Mouse (Mus musculus) liver, adult 2 months (tissue): ENCODE results near the gene Lmf1. TPM values are rescaled to one million over a fixed set of nuclear protein-coding genes. Genes with fewer than 3 reads are reported as not detected.

Source experiments
- DNase-seq: peaks from one replicate; pipeline ENCODE4 v3.0.0-alpha.2; 2011; ENCODE audit warnings: low read depth, low spot score; ENCODE audit errors: extremely low read depth
- H3K27ac ChIP-seq: fragments of 200-500 bp; replicated peaks from 2 replicates; pipeline ENCODE4 v1.5.1; 2012; ENCODE audit warnings: low read depth, mild to moderate bottlenecking, control low read depth, inconsistent platforms, low read length; ENCODE audit not compliant: insufficient read depth
- H3K27me3 ChIP-seq: fragments of 200-500 bp; 2 replicates; pipeline ENCODE4 v1.6.1; 2012; ENCODE audit warnings: mild to moderate bottlenecking, moderate library complexity, low read length, inconsistent platforms; ENCODE audit not compliant: control insufficient read depth, insufficient read depth
- H3K36me3 ChIP-seq: fragments of 200-500 bp; 2 replicates; pipeline ENCODE4 v1.6.1; 2012; ENCODE audit warnings: low read length, inconsistent platforms; ENCODE audit not compliant: control insufficient read depth, insufficient read depth
- H3K4me1 ChIP-seq: fragments of 200-500 bp; 2 replicates; pipeline ENCODE4 v1.6.1; 2011; ENCODE audit warnings: low read length; ENCODE audit not compliant: control insufficient read depth, insufficient read depth
- H3K4me3 ChIP-seq: fragments of 200-500 bp; 2 replicates; pipeline ENCODE4 v1.5.1; 2011; ENCODE audit warnings: low read depth, mild to moderate bottlenecking, control low read depth, low read length, moderate library complexity; ENCODE audit not compliant: insufficient read depth
- H3K79me2 ChIP-seq: fragments of 200-500 bp; 2 replicates; pipeline ENCODE4 v1.6.1; 2012; ENCODE audit warnings: inconsistent platforms, mild to moderate bottlenecking, low read length, moderate library complexity; ENCODE audit not compliant: control insufficient read depth, insufficient read depth
- H3K9ac ChIP-seq: fragments of 200-500 bp; 2 replicates; pipeline ENCODE4 v1.6.1; 2012; ENCODE audit warnings: low read depth, mild to moderate bottlenecking, control low read depth, inconsistent platforms, low read length
- CTCF ChIP-seq: fragments of 200-500 bp; IDR thresholded peaks from 2 replicates; pipeline ENCODE4 v1.5.1; 2011; ENCODE audit warnings: low read depth, low read length, control low read depth
- POLR2A ChIP-seq: fragments of 200-500 bp; IDR thresholded peaks from 2 replicates; pipeline ENCODE4 v1.6.1; 2011; ENCODE audit warnings: low read length, control low read depth; ENCODE audit not compliant: insufficient read depth; ENCODE audit errors: extremely low read depth
- WGBS: fragments of 180-500 bp; shearing (Covaris S2); methylation state at CpG from one replicate; pipeline ENCODE4 v1.1.7; 2018; 5-methylcytosine and 5-hydroxymethylcytosine counted together
- polyA plus RNA-seq: library from polyadenylated mRNA; depleted of rRNA; stranded (reverse); fragments of >200 nt; gene quantifications from 2 replicates; pipeline ENCODE4 v1.2.3, GENCODE M21; 2012
- total RNA-seq: library from RNA; depleted of rRNA; stranded (reverse); fragments of >200 nt; gene quantifications from 2 replicates; pipeline ENCODE4 v1.2.3, GENCODE M21; 2014

The Lmf1 gene
- total and polyA plus RNA-seq, 2 experiments, result 26.9 to 38.4 TPM

DNA sequence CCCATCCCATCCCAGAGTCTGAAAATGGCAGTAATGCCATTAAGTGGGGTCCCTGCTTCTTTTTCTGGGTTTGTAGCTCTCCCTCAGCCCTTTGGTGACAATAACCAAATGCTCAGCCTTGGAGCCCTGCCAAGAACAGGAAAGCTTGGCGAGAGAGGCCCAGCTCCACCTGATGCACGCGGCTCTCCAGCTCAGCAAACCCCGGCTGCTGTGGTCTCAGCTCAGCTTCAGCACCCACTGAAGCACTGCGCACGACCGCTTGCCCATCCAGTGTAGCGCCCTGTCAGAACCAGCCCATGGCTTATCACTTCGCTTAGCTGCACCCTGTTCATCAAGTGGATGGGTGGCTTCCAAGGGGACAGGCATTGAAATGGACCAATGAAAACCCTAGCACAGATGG is 31.3 kb downstream of the Lmf1 start:
- TF ChIP-seq POLR2A, result no peak
- TF ChIP-seq CTCF, result no peak
- no peaks in the 10 kb centered on the region for H3K27me3 ChIP-seq
- H3K4me3 ChIP-seq, result no peak overlapping the region
- 62% methylated on average over 9 of the region's 9 CpGs for WGBS
- no peak overlapping the region for H3K27ac ChIP-seq
- no peaks in the 10 kb centered on the region for H3K4me1 ChIP-seq
- H3K36me3 ChIP-seq, result peaks cover 6% of the 10 kb centered on the region; the same call in 1 of the 2 replicates
- H3K79me2 ChIP-seq, result no peaks in the 10 kb centered on the region; the same call in 1 of the 2 replicates
- DNase-seq, result no peak
- H3K9ac ChIP-seq, result no peak overlapping the region

DNA sequence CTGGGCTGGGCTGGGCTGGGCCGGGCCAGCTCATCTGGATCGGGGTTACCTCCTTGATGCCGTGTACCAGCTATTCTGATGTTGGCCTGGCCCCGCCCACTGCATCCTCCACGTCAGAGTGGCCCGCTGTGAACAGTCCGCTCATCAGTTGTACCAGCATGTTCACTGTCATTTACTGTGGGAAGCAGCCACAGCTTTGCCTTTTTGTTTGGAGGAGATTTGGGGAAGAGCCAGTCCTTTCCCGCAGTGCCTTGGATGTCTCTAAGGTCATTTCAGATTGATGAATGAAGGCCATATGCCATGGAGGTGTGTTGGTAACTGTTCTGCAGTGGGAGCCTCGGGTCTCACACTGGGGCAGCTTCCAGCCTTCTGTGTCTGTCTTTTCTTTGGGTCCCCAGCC is 33.7 kb downstream of the Lmf1 start:
- no peaks in the 10 kb centered on the region; the same call in 1 of the 2 replicates for H3K79me2 ChIP-seq
- H3K4me1 ChIP-seq, result no peaks in the 10 kb centered on the region
- no peaks in the 10 kb centered on the region for H3K27me3 ChIP-seq
- H3K9ac ChIP-seq, result no peak overlapping the region
- no peak for TF ChIP-seq CTCF
- TF ChIP-seq POLR2A, result no peak
- DNase-seq, result no peak
- 93% methylated on average over 9 of the region's 9 CpGs for whole genome bisulfite sequencing
- peaks cover 12% of the 10 kb centered on the region; the same call in 1 of the 2 replicates for H3K36me3 ChIP-seq
- no peak overlapping the region for H3K4me3 ChIP-seq
- H3K27ac ChIP-seq, result no peak overlapping the region

DNA sequence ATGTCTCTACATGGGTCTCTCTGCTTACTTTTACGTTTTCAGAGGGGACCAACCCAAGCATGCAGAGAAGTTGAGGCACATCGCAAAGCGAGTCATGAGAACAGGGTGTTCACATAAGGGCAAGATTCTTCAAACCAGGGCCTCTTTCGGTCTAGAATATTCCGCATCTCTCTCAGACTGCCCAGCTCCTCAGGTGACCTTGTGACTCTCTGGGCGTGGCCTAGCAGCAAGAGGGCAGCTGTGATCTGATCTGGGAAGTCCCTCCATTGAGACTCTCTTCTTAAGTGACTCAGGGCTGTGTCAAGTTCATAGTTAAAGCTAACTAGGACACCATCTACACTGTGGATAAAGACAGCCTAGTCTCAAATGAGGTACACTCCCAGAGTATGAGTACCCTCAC is 34.4 kb downstream of the Lmf1 start:
- DNase-seq, result no peak
- Histone ChIP-seq H3K9ac (no peak overlapping the region), H3K27ac (no peak overlapping the region), H3K27me3 (no peaks in the 10 kb centered on the region), H3K79me2 (no peaks in the 10 kb centered on the region; the same call in 1 of the 2 replicates), H3K4me1 (no peaks in the 10 kb centered on the region), H3K4me3 (no peak overlapping the region), H3K36me3 (peaks cover 12% of the 10 kb centered on the region; the same call in 1 of the 2 replicates)
- TF ChIP-seq POLR2A (no peak), CTCF (no peak)
- 97% methylated on average over 6 of the region's 6 CpGs for WGBS

DNA sequence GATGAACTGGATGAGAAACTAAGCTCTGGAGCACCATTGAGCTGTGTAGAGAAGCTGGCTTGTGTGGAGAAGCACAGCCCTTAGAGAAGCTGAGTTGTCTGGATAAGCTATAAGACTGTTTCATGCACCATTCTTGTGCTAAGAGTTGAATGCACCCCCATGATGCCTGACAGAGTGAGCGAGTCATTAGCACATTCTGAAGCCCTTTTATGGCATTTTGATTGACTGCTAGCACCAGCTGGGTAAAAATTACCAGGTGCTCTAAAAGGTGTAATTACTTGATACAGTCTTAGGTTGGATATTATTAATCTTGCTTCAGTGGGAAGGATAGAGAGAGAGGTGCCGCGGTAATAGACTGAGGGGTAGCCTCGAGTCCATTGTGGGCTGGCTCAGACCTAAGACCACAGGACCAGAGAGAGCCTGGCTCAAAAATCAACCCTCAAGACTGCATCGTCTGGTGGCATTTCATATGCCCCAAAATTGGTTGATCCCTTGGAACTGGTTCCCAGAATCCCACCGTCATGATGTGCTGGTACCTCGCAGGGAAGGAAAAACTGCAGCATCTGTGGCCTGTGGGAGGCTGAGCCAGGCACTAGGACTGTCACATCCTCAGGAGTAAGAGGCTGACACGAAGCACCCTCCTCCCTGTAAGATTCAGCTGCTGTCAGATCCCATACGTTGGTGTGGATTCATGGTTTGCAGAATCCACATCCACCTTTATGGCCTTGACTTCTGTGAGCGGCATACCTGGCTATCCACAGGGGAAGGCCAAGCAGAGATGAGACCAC is 36.0 kb downstream of the Lmf1 start:
- Histone ChIP-seq H3K27me3 (no peaks in the 10 kb centered on the region), H3K4me3 (no peak overlapping the region), H3K36me3 (peaks cover 12% of the 10 kb centered on the region; the same call in 1 of the 2 replicates), H3K79me2 (no peaks in the 10 kb centered on the region; the same call in 1 of the 2 replicates), H3K4me1 (no peaks in the 10 kb centered on the region), H3K27ac (no peak overlapping the region), H3K9ac (no peak overlapping the region)
- 92% methylated on average over 10 of the region's 10 CpGs for WGBS
- no peak for DNase-seq
- TF ChIP-seq CTCF, result no peak
- no peak for TF ChIP-seq POLR2A

DNA sequence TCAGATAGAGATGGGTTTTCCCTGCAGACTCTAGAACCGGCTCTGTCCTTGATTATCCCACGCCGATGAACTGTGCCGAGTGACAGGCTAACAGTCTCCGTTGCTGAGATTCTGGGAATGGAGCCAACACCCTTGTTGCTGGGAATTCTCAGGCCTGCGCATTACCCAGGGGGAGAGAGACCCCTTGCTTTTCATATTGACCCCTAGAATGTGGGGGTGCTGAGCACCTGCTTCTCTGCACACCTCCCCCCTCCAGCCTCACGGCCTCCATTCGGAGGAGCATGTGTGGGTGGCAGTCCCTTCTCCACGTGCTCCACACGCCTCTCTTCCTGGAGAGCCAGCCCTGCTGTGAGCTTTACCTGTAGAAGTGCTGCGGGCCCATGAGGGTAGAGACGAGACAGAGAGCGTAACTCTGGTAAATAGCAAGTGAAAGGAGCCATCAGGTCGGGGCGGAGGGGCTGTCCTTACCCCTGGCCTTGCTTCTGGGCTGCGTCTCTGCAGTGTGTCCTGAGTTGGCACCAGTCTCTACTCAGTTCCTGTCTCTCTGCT is 39.7 kb downstream of the Lmf1 start:
- Histone ChIP-seq H3K4me3 (no peak overlapping the region), H3K79me2 (no peaks in the 10 kb centered on the region), H3K27ac (no peak overlapping the region), H3K4me1 (no peaks in the 10 kb centered on the region), H3K27me3 (no peaks in the 10 kb centered on the region), H3K9ac (no peak overlapping the region), H3K36me3 (peaks cover 8% of the 10 kb centered on the region; the same call in 1 of the 2 replicates)
- 75% methylated on average over 16 of the region's 16 CpGs for WGBS
- DNase-seq, result no peak
- TF ChIP-seq CTCF (no peak), POLR2A (no peak)

DNA sequence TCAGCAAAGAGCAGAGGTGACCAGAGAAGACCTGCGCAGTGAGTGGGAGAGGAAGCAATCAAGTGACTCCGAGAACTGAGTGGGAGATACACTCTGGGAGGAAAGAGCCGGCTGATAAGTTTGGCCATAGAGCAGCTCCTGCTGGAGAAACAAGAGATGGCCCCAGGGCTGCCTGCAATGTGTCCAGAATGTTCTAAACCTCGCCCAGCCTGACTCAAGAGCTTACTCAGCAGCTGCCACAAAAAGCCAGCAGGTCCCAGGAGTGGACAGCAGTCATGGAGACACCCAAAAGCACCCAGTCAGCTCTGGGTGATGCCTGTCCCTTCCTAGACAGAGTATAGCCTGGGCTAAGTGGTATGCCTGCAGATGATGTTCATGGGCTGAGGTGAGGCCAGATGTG is 44.6 kb downstream of the Lmf1 start:
- no peaks in the 10 kb centered on the region for H3K27me3 ChIP-seq
- no peak overlapping the region for H3K27ac ChIP-seq
- H3K4me1 ChIP-seq, result no peaks in the 10 kb centered on the region
- 87% methylated on average over 4 of the region's 4 CpGs for WGBS
- H3K79me2 ChIP-seq, result no peaks in the 10 kb centered on the region
- TF ChIP-seq POLR2A, result no peak
- no peak for TF ChIP-seq CTCF
- no peaks in the 10 kb centered on the region for H3K36me3 ChIP-seq
- H3K9ac ChIP-seq, result no peak overlapping the region
- H3K4me3 ChIP-seq, result no peak overlapping the region
- no peak for DNase-seq
